Mouse (Mus musculus): ENCODE measurements around the gene Slc26a8. TPM values are rescaled to one million over a fixed set of nuclear protein-coding genes. Genes with fewer than 3 reads are reported as not detected.

The Slc26a8 gene
- polyA plus RNA-seq, 1 experiment from 2014 or later = 3.0 TPM

GRCm38 (mm10) chr17:28706697-28707096 is 16.7 kb upstream of the Slc26a8 start:
- H3K4me2 ChIP-seq (ENCODE audit: low read depth, low read length) = no peak overlapping the region
- no peak for ATAC-seq (ENCODE audit: low read depth)
- H3K9me3 ChIP-seq (ENCODE audit: control insufficient read depth, low read length) = no peaks in the 10 kb centered on the region
- peaks cover 8% of the 10 kb centered on the region; the same call in 1 of the 2 replicates for H3K4me1 ChIP-seq (ENCODE audit: control insufficient read depth, insufficient read depth, low read length)
- H3K27me3 ChIP-seq (ENCODE audit: control insufficient read depth, insufficient read depth, low read length) = no peaks in the 10 kb centered on the region
- no peak overlapping the region for H3K27ac ChIP-seq (ENCODE audit: low read depth, low read length)
- 42% methylated on average over 1 of the region's 1 CpGs for WGBS
- H3K9ac ChIP-seq (replicated peaks; ENCODE audit: low read depth, low read length) = no peak overlapping the region
- no peaks in the 10 kb centered on the region for H3K36me3 ChIP-seq (ENCODE audit: control insufficient read depth, insufficient read depth, low read length)
- no peak overlapping the region for H3K4me3 ChIP-seq (ENCODE audit: low read depth, low read length)

GRCm38 (mm10) chr17:28702646-28703045 is 12.6 kb upstream of the Slc26a8 start:
- H3K4me2 ChIP-seq (ENCODE audit: low read depth, low read length) = no peak overlapping the region
- 86% methylated on average over 2 of the region's 2 CpGs for WGBS
- H3K4me3 ChIP-seq (ENCODE audit: low read depth, low read length) = no peak overlapping the region
- no peaks in the 10 kb centered on the region for H3K36me3 ChIP-seq (ENCODE audit: control insufficient read depth, insufficient read depth, low read length)
- no peaks in the 10 kb centered on the region for H3K27me3 ChIP-seq (ENCODE audit: control insufficient read depth, insufficient read depth, low read length)
- no peak overlapping the region for H3K9ac ChIP-seq (replicated peaks; ENCODE audit: low read depth, low read length)
- no peak overlapping the region for H3K27ac ChIP-seq (ENCODE audit: low read depth, low read length)
- H3K9me3 ChIP-seq (ENCODE audit: control insufficient read depth, low read length) = no peaks in the 10 kb centered on the region
- H3K4me1 ChIP-seq (ENCODE audit: control insufficient read depth, insufficient read depth, low read length) = no peaks in the 10 kb centered on the region
- ATAC-seq (ENCODE audit: low read depth) = no peak

- H3K27ac ChIP-seq (ENCODE audit: low read depth, low read length) = no peak overlapping the region
- no peak for ATAC-seq (ENCODE audit: low read depth)
- H3K4me3 ChIP-seq (ENCODE audit: low read depth, low read length) = no peak overlapping the region
- H3K9me3 ChIP-seq (ENCODE audit: control insufficient read depth, low read length) = no peaks in the 10 kb centered on the region
- no peak overlapping the region for H3K9ac ChIP-seq (replicated peaks; ENCODE audit: low read depth, low read length)
- no peak overlapping the region for H3K4me2 ChIP-seq (ENCODE audit: low read depth, low read length)
- H3K36me3 ChIP-seq (ENCODE audit: control insufficient read depth, insufficient read depth, low read length) = no peaks in the 10 kb centered on the region
- H3K4me1 ChIP-seq (ENCODE audit: control insufficient read depth, insufficient read depth, low read length) = 0 out of 2 replicates have a peak, but pooled peaks cover 3% of the 10 kb centered on the region
- no peaks in the 10 kb centered on the region for H3K27me3 ChIP-seq (ENCODE audit: control insufficient read depth, insufficient read depth, low read length)
- 91% methylated on average over 3 of the region's 3 CpGs for WGBS
Measured at GRCm38 (mm10) chr17:28701737-28702136, 11.7 kb upstream of the Slc26a8 start.

GRCm38 (mm10) chr17:28701171-28701570 is 11.1 kb upstream of the Slc26a8 start:
- Histone ChIP-seq H3K4me3 (ENCODE audit: low read depth, low read length) (no peak overlapping the region), H3K9ac (replicated peaks; ENCODE audit: low read depth, low read length) (no peak overlapping the region), H3K27ac (ENCODE audit: low read depth, low read length) (no peak overlapping the region), H3K4me1 (ENCODE audit: control insufficient read depth, insufficient read depth, low read length) (peaks cover 8% of the 10 kb centered on the region; the same call in 1 of the 2 replicates), H3K36me3 (ENCODE audit: control insufficient read depth, insufficient read depth, low read length) (no peaks in the 10 kb centered on the region), H3K4me2 (ENCODE audit: low read depth, low read length) (no peak overlapping the region), H3K27me3 (ENCODE audit: control insufficient read depth, insufficient read depth, low read length) (no peaks in the 10 kb centered on the region), H3K9me3 (ENCODE audit: control insufficient read depth, low read length) (no peaks in the 10 kb centered on the region)
- 96% methylated on average over 4 of the region's 4 CpGs for WGBS
- no peak for ATAC-seq (ENCODE audit: low read depth)

GRCm38 (mm10) chr17:28699789-28700188 is 9.8 kb upstream of the Slc26a8 start:
- Histone ChIP-seq H3K4me1 (ENCODE audit: control insufficient read depth, insufficient read depth, low read length) (peaks cover 8% of the 10 kb centered on the region; the same call in 1 of the 2 replicates), H3K27ac (ENCODE audit: low read depth, low read length) (no peak overlapping the region), H3K4me2 (ENCODE audit: low read depth, low read length) (no peak overlapping the region), H3K27me3 (ENCODE audit: control insufficient read depth, insufficient read depth, low read length) (no peaks in the 10 kb centered on the region), H3K4me3 (ENCODE audit: low read depth, low read length) (no peak overlapping the region), H3K9me3 (ENCODE audit: control insufficient read depth, low read length) (no peaks in the 10 kb centered on the region), H3K36me3 (ENCODE audit: control insufficient read depth, insufficient read depth, low read length) (no peaks in the 10 kb centered on the region), H3K9ac (replicated peaks; ENCODE audit: low read depth, low read length) (no peak overlapping the region)
- no peak for ATAC-seq (ENCODE audit: low read depth)
- 80% methylated on average over 7 of the region's 7 CpGs for WGBS

- Histone ChIP-seq H3K27me3 (ENCODE audit: control insufficient read depth, insufficient read depth, low read length) (no peaks in the 10 kb centered on the region), H3K4me1 (ENCODE audit: control insufficient read depth, insufficient read depth, low read length) (peaks cover 10% of the 10 kb centered on the region), H3K36me3 (ENCODE audit: control insufficient read depth, insufficient read depth, low read length) (no peaks in the 10 kb centered on the region), H3K9me3 (ENCODE audit: control insufficient read depth, low read length) (no peaks in the 10 kb centered on the region), H3K4me2 (ENCODE audit: low read depth, low read length) (no peak overlapping the region), H3K4me3 (ENCODE audit: low read depth, low read length) (no peak overlapping the region), H3K27ac (ENCODE audit: low read depth, low read length) (no peak overlapping the region), H3K9ac (replicated peaks; ENCODE audit: low read depth, low read length) (no peak overlapping the region)
- ATAC-seq (ENCODE audit: low read depth) = no peak
- 90% methylated on average over 2 of the region's 2 CpGs for whole genome bisulfite sequencing
Measured at GRCm38 (mm10) chr17:28698672-28699071, 8.6 kb upstream of the Slc26a8 start.

GRCm38 (mm10) chr17:28698245-28698644 is 8.2 kb upstream of the Slc26a8 start:
- H3K9me3 ChIP-seq (ENCODE audit: control insufficient read depth, low read length) = no peaks in the 10 kb centered on the region
- H3K4me1 ChIP-seq (ENCODE audit: control insufficient read depth, insufficient read depth, low read length) = peaks cover 14% of the 10 kb centered on the region
- no peaks in the 10 kb centered on the region for H3K27me3 ChIP-seq (ENCODE audit: control insufficient read depth, insufficient read depth, low read length)
- ATAC-seq (ENCODE audit: low read depth) = no peak
- no peaks in the 10 kb centered on the region for H3K36me3 ChIP-seq (ENCODE audit: control insufficient read depth, insufficient read depth, low read length)
- 19% methylated on average over 4 of the region's 4 CpGs for WGBS
- no peak overlapping the region for H3K9ac ChIP-seq (replicated peaks; ENCODE audit: low read depth, low read length)
- no peak overlapping the region for H3K4me2 ChIP-seq (ENCODE audit: low read depth, low read length)
- H3K4me3 ChIP-seq (ENCODE audit: low read depth, low read length) = no peak overlapping the region
- H3K27ac ChIP-seq (ENCODE audit: low read depth, low read length) = no peak overlapping the region

- H3K36me3 ChIP-seq (ENCODE audit: control insufficient read depth, insufficient read depth, low read length) = no peaks in the 10 kb centered on the region
- H3K4me1 ChIP-seq (ENCODE audit: control insufficient read depth, insufficient read depth, low read length) = peaks cover 20% of the 10 kb centered on the region
- H3K9me3 ChIP-seq (ENCODE audit: control insufficient read depth, low read length) = no peaks in the 10 kb centered on the region
- H3K9ac ChIP-seq (replicated peaks; ENCODE audit: low read depth, low read length) = no peak overlapping the region
- no peak for ATAC-seq (ENCODE audit: low read depth)
- no peak overlapping the region for H3K4me2 ChIP-seq (ENCODE audit: low read depth, low read length)
- H3K27me3 ChIP-seq (ENCODE audit: control insufficient read depth, insufficient read depth, low read length) = no peaks in the 10 kb centered on the region
- H3K27ac ChIP-seq (ENCODE audit: low read depth, low read length) = no peak overlapping the region
- WGBS = 75% methylated on average over 13 of the region's 13 CpGs
- H3K4me3 ChIP-seq (ENCODE audit: low read depth, low read length) = no peak overlapping the region
Measured at GRCm38 (mm10) chr17:28697290-28698195, 7.5 kb upstream of the Slc26a8 start.

- WGBS = 50% methylated on average over 2 of the region's 2 CpGs
- H3K27ac ChIP-seq (ENCODE audit: low read depth, low read length) = no peak overlapping the region
- no peaks in the 10 kb centered on the region for H3K9me3 ChIP-seq (ENCODE audit: control insufficient read depth, low read length)
- no peak for ATAC-seq (ENCODE audit: low read depth)
- H3K36me3 ChIP-seq (ENCODE audit: control insufficient read depth, insufficient read depth, low read length) = no peaks in the 10 kb centered on the region
- 0 out of 2 replicates have a peak overlapping the region, but pooled peaks have one; percentile 8 for H3K9ac ChIP-seq (replicated peaks; ENCODE audit: low read depth, low read length)
- peaks cover 20% of the 10 kb centered on the region for H3K4me1 ChIP-seq (ENCODE audit: control insufficient read depth, insufficient read depth, low read length)
- H3K4me2 ChIP-seq (ENCODE audit: low read depth, low read length) = no peak overlapping the region
- H3K4me3 ChIP-seq (ENCODE audit: low read depth, low read length) = no peak overlapping the region
- H3K27me3 ChIP-seq (ENCODE audit: control insufficient read depth, insufficient read depth, low read length) = no peaks in the 10 kb centered on the region
Measured at GRCm38 (mm10) chr17:28696641-28697040, 6.6 kb upstream of the Slc26a8 start.
